Mouse (Mus musculus) bone marrow macrophage, adult 2 months (primary cell): ENCODE measurements at regions not wholly inside any gene's neighbourhood (a gene's known extent, or its start where the extent isn't known, plus 50 kb on each side); places are given as distances from the start of the nearest gene placed in this dataset.

ENCODE experiments used
- CTCF ChIP-seq: IDR thresholded peaks from 2 replicates; pipeline ENCODE4 v1.5.1; 2012; ENCODE audit warnings: low read depth, mild to moderate bottlenecking, low read length, moderate library complexity
- POLR2A ChIP-seq: IDR thresholded peaks from 2 replicates; pipeline ENCODE4 v1.6.1; 2012; ENCODE audit warnings: mild to moderate bottlenecking, low read depth, low read length, borderline replicate concordance

- TF ChIP-seq POLR2A = no peak
- no peak for TF ChIP-seq CTCF
These were observed 342.9 kb upstream of the BB014433 start for GRCm38 (mm10) chr8:15388791-15389190.
